Mouse (Mus musculus) stomach, postnatal 0 days (tissue): ENCODE measurements around the gene Mpp2.
A peak's percentile ranks its signal among the peaks of the same experiment; 100 is the strongest.

Source experiments
- CTCF ChIP-seq: IDR thresholded peaks from 2 replicates; pipeline ENCODE4 v1.5.1; 2016; ENCODE audit warnings: antibody characterized with exemption, low read depth, mild to moderate bottlenecking, moderate library complexity
- EP300 ChIP-seq: optimal IDR thresholded peaks from 2 replicates; pipeline ENCODE3; 2016; ENCODE audit warnings: antibody characterized with exemption

GRCm38 (mm10) chr11:102102485-102103258, 14.4 kb upstream of the Mpp2 start:
- peak; percentile 88 for TF ChIP-seq CTCF
- TF ChIP-seq EP300 = no peak
